Mouse (Mus musculus): Measurements from ENCODE around the gene Daam1. TPM values are rescaled to one million over a fixed set of nuclear protein-coding genes. Genes with fewer than 3 reads are reported as not detected.
"Not testable (repeated sequence)": the region's sequence is repeated elsewhere in the genome, so short reads cannot be mapped to it uniquely, and the experiment has no call there.

Gene Daam1
- polyA plus RNA-seq, 1 experiment from 2014 or later: 9.4 TPM

GRCm38 (mm10) chr12:71835966-71836668 is 5.2 kb downstream of the Daam1 start:
- WGBS: 81% methylated on average over 5 of the region's 5 CpGs
- H3K36me3 ChIP-seq: no peaks in the 10 kb centered on the region
- H3K4me1 ChIP-seq: peaks cover 45% of the 10 kb centered on the region

GRCm38 (mm10) chr12:71836776-71837175 is 5.9 kb downstream of the Daam1 start:
- no peak for ATAC-seq (replicated peaks; ENCODE audit: low FRiP score)
- H3K4me2 ChIP-seq: no peak overlapping the region
- H3K4me3 ChIP-seq (replicated peaks): no peak overlapping the region
- no peak overlapping the region for H3K9ac ChIP-seq
- H3K27me3 ChIP-seq: no peaks in the 10 kb centered on the region
- 87% methylated on average over 6 of the region's 6 CpGs for WGBS
- H3K4me1 ChIP-seq: peaks cover 51% of the 10 kb centered on the region
- H3K27ac ChIP-seq: no peak overlapping the region
- H3K36me3 ChIP-seq: no peaks in the 10 kb centered on the region
- H3K9me3 ChIP-seq (replicated peaks): no peaks in the 10 kb centered on the region

More at GRCm38 (mm10) chr12:71835966-71836668, 5.2 kb downstream of the Daam1 start:
- ATAC-seq (replicated peaks; ENCODE audit: low FRiP score): no peak
- Histone ChIP-seq H3K27me3 (no peaks in the 10 kb centered on the region), H3K4me2 (no peak overlapping the region), H3K4me3 (replicated peaks) (no peak overlapping the region), H3K27ac (no peak overlapping the region), H3K9me3 (replicated peaks) (no peaks in the 10 kb centered on the region), H3K9ac (no peak overlapping the region)

- Histone ChIP-seq H3K4me2 (no peak overlapping the region), H3K27me3 (no peaks in the 10 kb centered on the region), H3K9me3 (replicated peaks) (no peaks in the 10 kb centered on the region), H3K27ac (no peak overlapping the region), H3K9ac (no peak overlapping the region), H3K4me3 (replicated peaks) (no peak overlapping the region), H3K4me1 (peaks cover 51% of the 10 kb centered on the region), H3K36me3 (no peaks in the 10 kb centered on the region)
- no peak for ATAC-seq (replicated peaks; ENCODE audit: low FRiP score)
- 93% methylated on average over 5 of the region's 5 CpGs for WGBS
Measured at GRCm38 (mm10) chr12:71837576-71837975, 6.7 kb downstream of the Daam1 start.

GRCm38 (mm10) chr12:71838230-71838629 is 7.4 kb downstream of the Daam1 start:
- H3K4me2 ChIP-seq: no peak overlapping the region
- H3K27ac ChIP-seq: no peak overlapping the region
- no peaks in the 10 kb centered on the region for H3K27me3 ChIP-seq
- H3K9ac ChIP-seq: no peak overlapping the region
- ATAC-seq (replicated peaks; ENCODE audit: low FRiP score): no peak
- no peaks in the 10 kb centered on the region for H3K9me3 ChIP-seq (replicated peaks)
- peaks cover 51% of the 10 kb centered on the region for H3K4me1 ChIP-seq
- no peaks in the 10 kb centered on the region for H3K36me3 ChIP-seq
- 83% methylated on average over 2 of the region's 2 CpGs for WGBS
- H3K4me3 ChIP-seq (replicated peaks): no peak overlapping the region

GRCm38 (mm10) chr12:71839653-71840052 is 8.8 kb downstream of the Daam1 start:
- WGBS: 85% methylated on average over 3 of the region's 3 CpGs
- Histone ChIP-seq H3K9me3 (replicated peaks) (no peaks in the 10 kb centered on the region), H3K4me3 (replicated peaks) (no peak overlapping the region), H3K36me3 (no peaks in the 10 kb centered on the region), H3K4me2 (no peak overlapping the region), H3K4me1 (peaks cover 48% of the 10 kb centered on the region), H3K27me3 (no peaks in the 10 kb centered on the region), H3K27ac (no peak overlapping the region), H3K9ac (no peak overlapping the region)
- no peak for ATAC-seq (replicated peaks; ENCODE audit: low FRiP score)

GRCm38 (mm10) chr12:71840430-71841186 is 9.7 kb downstream of the Daam1 start:
- Histone ChIP-seq H3K4me2 (no peak overlapping the region), H3K27me3 (no peaks in the 10 kb centered on the region), H3K36me3 (no peaks in the 10 kb centered on the region), H3K9me3 (replicated peaks) (no peaks in the 10 kb centered on the region), H3K4me1 (peaks cover 47% of the 10 kb centered on the region), H3K9ac (no peak overlapping the region), H3K4me3 (replicated peaks) (no peak overlapping the region), H3K27ac (no peak overlapping the region)
- 42% methylated on average over 6 of the region's 6 CpGs for WGBS
- ATAC-seq (replicated peaks; ENCODE audit: low FRiP score): no peak

GRCm38 (mm10) chr12:71842006-71842405 is 11.1 kb downstream of the Daam1 start:
- H3K36me3 ChIP-seq: no peaks in the 10 kb centered on the region
- no peak overlapping the region for H3K4me3 ChIP-seq (replicated peaks)
- peak overlapping the region; percentile 51 for H3K27ac ChIP-seq
- H3K4me2 ChIP-seq: no peak overlapping the region
- no peaks in the 10 kb centered on the region for H3K27me3 ChIP-seq
- peaks cover 47% of the 10 kb centered on the region for H3K4me1 ChIP-seq
- H3K9me3 ChIP-seq (replicated peaks): no peaks in the 10 kb centered on the region
- WGBS: 39% methylated on average over 3 of the region's 3 CpGs
- H3K9ac ChIP-seq: no peak overlapping the region
- peak; percentile 66; the same call in 1 of the 2 replicates for ATAC-seq (replicated peaks; ENCODE audit: low FRiP score)

GRCm38 (mm10) chr12:71842588-71842987 is 11.7 kb downstream of the Daam1 start:
- H3K27ac ChIP-seq: peak overlapping the region; percentile 51; the same call in 1 of the 2 replicates
- WGBS: 67% methylated on average over 2 of the region's 2 CpGs
- peaks cover 44% of the 10 kb centered on the region for H3K4me1 ChIP-seq
- H3K4me3 ChIP-seq (replicated peaks): no peak overlapping the region
- ATAC-seq (replicated peaks; ENCODE audit: low FRiP score): no peak
- no peak overlapping the region for H3K9ac ChIP-seq
- H3K4me2 ChIP-seq: no peak overlapping the region
- H3K9me3 ChIP-seq (replicated peaks): no peaks in the 10 kb centered on the region
- H3K36me3 ChIP-seq: no peaks in the 10 kb centered on the region
- no peaks in the 10 kb centered on the region for H3K27me3 ChIP-seq

GRCm38 (mm10) chr12:71845486-71845885 is 14.6 kb downstream of the Daam1 start:
- peaks cover 28% of the 10 kb centered on the region for H3K4me1 ChIP-seq
- H3K9me3 ChIP-seq (replicated peaks): no peaks in the 10 kb centered on the region
- ATAC-seq (replicated peaks; ENCODE audit: low FRiP score): no peak
- no peaks in the 10 kb centered on the region for H3K27me3 ChIP-seq
- no peak overlapping the region for H3K4me2 ChIP-seq
- no peak overlapping the region for H3K4me3 ChIP-seq (replicated peaks)
- WGBS: 91% methylated on average over 5 of the region's 5 CpGs
- H3K27ac ChIP-seq: no peak overlapping the region
- no peaks in the 10 kb centered on the region for H3K36me3 ChIP-seq
- no peak overlapping the region for H3K9ac ChIP-seq

- H3K4me2 ChIP-seq; H3K36me3 ChIP-seq; ATAC-seq (replicated peaks; ENCODE audit: low FRiP score); H3K27ac ChIP-seq; H3K4me3 ChIP-seq (replicated peaks); H3K27me3 ChIP-seq; H3K9ac ChIP-seq; H3K9me3 ChIP-seq (replicated peaks): not testable (repeated sequence)
- H3K4me1 ChIP-seq: peaks cover 18% of the 10 kb centered on the region
- WGBS: 93% methylated on average over 4 of the region's 4 CpGs
Measured at GRCm38 (mm10) chr12:71846416-71846815, 15.5 kb downstream of the Daam1 start.

GRCm38 (mm10) chr12:71847024-71847423 is 16.1 kb downstream of the Daam1 start:
- H3K9ac ChIP-seq; H3K4me2 ChIP-seq; H3K27me3 ChIP-seq; ATAC-seq (replicated peaks; ENCODE audit: low FRiP score); H3K9me3 ChIP-seq (replicated peaks); H3K27ac ChIP-seq; H3K4me3 ChIP-seq (replicated peaks); H3K36me3 ChIP-seq: not testable (repeated sequence)
- 85% methylated on average over 6 of the region's 6 CpGs for WGBS
- peaks cover 12% of the 10 kb centered on the region for H3K4me1 ChIP-seq

GRCm38 (mm10) chr12:71847617-71848016 is 16.7 kb downstream of the Daam1 start:
- no peak overlapping the region for H3K4me3 ChIP-seq (replicated peaks)
- 49% methylated on average over 5 of the region's 5 CpGs for WGBS
- ATAC-seq (replicated peaks; ENCODE audit: low FRiP score): no peak
- H3K27me3 ChIP-seq: no peaks in the 10 kb centered on the region
- H3K27ac ChIP-seq: no peak overlapping the region
- H3K4me2 ChIP-seq: no peak overlapping the region
- no peak overlapping the region for H3K9ac ChIP-seq
- H3K4me1 ChIP-seq: peaks cover 6% of the 10 kb centered on the region
- H3K36me3 ChIP-seq: no peaks in the 10 kb centered on the region
- H3K9me3 ChIP-seq (replicated peaks): no peaks in the 10 kb centered on the region

All from kidney, embryonic 15.5 days (tissue).